Mouse (Mus musculus) gastrocnemius, postnatal 10 days (tissue): ENCODE measurements around the gene Abhd8. TPM values are rescaled to one million over a fixed set of nuclear protein-coding genes. Genes with fewer than 3 reads are reported as not detected.
"Not testable (repeated sequence)": the region's sequence is repeated elsewhere in the genome, so short reads cannot be mapped to it uniquely, and the experiment has no call there.

Source experiments
- DNase-seq: peaks from one replicate; pipeline ENCODE4 v3.0.0; 2021; ENCODE audit warnings: mixed read lengths
- total RNA-seq, 2 experiments: library from RNA; stranded (reverse); gene quantifications; 2 replicates each; pipeline ENCODE4 v1.2.3; 2021

Gene Abhd8
- total RNA-seq, 2 experiments from 2014 or later = 36.1 to 38.9 TPM

DNA sequence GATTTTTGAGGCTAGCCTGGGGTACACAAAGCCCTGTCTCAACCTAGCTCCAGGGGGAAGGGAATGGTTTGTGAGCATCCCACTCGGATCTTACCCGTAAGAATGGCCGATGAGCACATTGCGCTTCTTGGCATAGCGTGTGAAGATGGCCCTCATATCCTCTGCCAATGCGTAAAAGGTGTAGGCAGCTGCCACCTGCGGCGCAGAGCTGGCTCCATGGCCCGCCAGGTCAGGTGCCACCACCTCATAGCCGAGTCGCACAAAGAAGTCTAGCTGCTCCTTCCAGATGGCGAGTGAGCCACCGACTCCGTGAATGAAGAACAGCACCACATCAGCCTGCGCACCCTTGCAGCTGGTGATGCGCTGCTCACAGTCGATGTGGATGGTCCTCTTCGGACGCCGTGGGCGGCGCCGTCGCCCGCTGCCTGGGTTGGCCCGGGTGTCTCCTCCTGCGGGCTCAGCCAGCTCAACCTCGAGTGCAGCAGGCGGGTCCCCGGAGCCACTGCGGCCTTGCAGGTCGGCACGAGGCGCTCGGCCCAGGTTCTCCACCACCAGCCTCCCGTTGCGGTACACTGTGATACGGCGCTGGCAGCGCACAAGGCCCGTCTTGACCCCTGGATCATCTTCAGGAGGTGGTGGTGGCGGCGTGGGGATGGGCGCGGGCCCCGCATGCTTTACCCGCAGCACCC is 2.2 kb downstream of the Abhd8 start:
- DNase-seq = no peak

DNA sequence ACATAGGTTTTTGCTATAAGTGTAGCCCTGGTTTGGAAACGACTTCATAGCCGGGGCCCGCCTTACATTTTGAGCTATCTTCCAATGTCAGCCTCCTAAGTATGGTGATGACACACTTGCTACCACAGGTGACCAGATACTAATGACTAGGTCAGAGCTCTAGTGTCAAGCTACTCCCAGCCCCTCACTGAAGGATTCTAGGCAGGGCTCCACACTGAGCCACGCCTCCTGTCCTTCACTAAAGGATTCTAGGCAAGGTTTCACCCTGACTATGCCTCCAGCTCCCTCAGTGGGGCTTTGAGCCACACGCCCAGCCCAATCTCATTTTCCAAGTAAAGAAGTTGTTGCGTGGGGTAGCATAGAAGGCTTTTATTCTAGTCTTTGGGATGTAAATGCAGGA is 2.7 kb downstream of the Abhd8 start:
- DNase-seq = no peak

DNA sequence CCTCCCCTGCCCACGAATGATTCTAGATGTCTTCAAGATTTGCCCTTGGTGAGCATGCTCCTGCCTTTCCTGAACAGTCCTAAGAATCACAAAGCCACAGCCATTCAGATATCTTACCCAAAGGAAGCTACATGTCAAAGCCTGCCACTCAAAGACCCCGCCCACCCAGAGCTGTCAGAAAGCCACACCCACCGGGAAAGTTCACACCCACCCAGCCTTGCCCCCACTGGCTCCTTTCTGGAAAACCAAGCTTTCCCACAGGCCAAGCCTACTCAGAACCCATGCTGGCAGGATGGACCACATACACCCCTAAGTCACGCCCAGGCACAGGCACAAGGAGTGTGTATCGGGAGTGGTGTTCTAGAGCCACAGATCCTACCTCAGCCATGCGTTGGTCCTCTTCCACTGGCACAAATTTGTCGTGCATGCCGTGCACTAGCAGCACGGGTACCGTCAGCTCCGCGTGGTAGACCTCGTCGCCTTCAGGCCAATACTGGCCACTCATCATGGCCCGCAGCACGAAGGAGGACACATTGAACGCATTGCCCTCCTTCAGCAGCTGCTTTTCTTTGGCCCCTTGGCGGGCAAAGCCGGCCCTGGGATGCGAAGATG is 5.7 kb downstream of the Abhd8 start:
- DNase-seq = no peak

DNA sequence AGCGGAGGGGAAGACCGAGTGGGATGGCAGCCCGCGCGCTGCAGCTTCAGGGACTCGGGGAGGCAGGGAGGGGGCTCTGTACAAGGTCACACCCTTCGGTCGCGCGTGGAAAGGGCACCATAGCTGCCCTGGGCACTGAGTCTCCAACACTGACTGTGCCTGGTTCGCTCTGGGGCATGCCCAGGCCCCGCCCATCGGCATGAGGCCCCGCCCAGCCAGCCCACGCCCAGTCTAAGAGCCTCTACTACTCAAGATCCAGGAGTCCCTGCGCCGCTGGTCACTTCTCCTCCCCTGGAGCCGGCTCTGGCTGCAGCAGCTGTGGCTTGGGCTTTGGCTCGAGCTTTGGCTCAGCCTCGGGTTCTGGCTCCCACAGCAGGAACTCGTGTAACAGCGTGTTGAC is 6.5 kb downstream of the Abhd8 start:
- DNase-seq = no peak

DNA sequence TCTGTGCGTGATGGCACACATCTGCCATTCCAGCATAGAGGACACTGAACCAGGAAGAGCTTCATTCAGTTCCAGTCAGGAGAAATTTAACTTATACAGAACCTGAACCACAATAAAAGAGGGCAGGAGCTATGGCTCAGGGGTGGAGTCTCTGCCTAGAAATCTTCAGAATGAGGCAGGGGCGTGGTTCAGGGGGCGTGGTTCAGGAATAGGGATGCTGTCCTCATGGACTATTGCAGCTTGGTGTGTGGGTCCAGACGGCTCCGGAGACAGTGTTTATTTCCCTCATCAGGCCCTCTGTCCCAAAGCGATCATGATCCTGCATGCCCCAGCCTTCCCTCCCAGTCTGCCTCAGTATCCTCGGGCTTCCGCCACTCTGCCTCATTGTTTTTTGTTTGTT is 8.8 kb downstream of the Abhd8 start:
- DNase-seq = no peak

DNA sequence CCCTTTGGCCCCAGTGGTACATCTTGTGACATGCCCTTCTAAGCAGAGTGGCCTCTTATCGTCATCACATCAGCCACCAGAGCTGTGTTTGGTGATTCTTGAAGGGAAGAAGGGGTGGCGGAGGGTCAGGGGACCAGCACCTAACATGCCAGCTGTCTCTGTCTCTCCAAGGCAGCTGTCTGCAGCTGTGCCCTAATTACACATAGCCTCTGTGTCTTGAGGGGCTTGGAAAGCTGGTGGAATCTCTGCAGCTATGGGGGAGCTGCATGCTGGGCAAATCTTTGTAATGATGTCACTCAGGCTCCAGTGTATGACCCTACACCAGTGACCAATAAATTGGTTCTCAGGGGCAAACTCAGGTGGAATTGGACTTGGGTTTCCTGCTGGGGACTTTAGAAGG is 10.8 kb downstream of the Abhd8 start:
- DNase-seq = no peak

DNA sequence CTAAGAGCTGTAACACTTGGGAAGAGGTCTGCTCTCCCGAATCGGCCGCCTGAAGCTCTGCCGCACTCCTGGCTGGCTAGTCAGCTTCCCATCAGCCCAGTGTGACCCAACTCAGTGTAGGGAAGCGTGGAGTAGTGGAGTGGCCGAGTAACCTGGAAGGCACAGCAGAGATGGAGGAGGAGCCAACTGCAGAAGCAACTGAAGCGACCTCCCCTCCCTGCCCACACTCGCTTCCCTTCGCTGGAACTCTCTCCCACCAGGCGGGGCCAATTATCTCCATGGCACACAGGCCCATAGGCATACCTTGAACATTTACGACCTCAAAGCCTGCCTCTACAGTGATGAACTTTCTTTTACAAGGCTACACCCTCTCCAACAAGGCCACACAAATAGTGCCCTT is 11.7 kb downstream of the Abhd8 start:
- DNase-seq = no peak

DNA sequence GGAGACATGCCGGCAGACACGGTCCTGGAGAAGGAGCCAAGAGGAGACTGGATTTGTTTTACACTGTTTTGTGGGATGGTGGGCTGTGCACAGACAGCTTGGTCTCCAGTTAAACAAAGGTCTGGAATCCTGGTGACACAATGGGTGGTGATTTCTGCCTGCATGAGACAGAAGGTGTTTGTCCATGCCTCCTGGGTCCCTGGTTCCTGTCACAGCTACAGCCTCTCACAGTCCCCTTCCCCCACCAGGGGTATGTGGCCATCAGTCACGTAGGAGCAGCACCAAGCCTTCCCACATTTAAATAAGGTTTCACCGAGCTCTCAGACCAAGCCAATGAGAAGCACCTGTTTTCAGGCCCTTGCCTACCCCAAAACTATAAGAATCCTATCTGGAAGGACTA is 12.1 kb downstream of the Abhd8 start:
- DNase-seq = no peak

DNA sequence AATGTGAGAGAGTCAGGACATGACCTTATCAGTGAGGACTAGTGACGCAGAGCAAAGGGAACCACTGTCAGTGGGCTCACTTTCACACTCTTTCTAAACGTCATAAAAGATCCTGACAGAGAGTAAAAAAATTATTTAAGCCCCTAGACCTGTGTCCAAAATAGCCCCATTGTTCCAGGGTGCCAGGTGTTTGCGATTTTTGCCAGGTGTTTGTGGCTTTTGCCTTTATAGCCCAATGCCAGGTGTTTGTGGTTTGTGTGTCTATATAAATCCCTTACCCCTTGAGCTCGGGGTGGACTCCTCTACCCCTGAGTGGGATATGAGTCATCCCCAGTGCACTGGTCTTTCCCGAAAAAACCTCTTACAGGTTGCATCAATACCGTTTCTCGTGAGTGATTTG is 18.4 kb downstream of the Abhd8 start:
- DNase-seq = no peak

DNA sequence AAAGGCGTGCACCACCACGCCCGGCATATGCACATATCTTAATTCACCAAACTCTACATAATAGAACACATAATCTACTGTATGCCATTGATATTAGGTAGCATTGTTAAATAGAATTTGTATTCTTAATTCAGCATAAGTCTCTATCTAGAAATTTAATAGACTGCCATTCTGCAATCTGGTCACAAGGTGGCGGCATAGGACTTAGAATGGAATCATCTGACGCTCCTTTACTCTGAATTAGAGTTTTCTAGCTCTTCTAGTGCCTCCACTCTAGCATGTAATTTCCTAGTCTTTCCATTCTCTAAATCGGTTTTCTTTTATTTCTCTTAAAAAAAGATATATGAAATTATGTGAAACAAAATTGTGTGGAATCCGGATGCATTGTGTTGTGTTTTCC is 22.1 kb downstream of the Abhd8 start:
- peak; percentile 47 for DNase-seq

DNA sequence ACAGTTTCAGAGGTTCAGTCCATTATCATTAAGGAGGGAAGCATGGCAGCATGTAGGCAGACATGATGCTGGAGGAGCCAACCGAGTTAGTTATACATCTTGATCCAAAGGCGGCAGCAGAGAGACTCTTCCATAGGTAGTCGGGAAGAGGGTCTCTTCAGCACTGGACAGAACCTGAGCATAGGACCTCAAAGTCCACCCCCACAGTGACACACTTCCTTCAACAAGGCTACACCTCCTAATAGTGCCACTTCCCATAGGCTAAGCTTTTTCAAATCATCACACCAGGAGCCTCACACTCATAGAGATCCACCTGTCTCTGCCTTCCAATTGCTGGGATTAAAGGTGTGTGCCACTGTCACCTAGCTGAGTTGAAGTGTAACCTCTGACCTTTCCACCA is 26.4 kb downstream of the Abhd8 start:
- no peak for DNase-seq

DNA sequence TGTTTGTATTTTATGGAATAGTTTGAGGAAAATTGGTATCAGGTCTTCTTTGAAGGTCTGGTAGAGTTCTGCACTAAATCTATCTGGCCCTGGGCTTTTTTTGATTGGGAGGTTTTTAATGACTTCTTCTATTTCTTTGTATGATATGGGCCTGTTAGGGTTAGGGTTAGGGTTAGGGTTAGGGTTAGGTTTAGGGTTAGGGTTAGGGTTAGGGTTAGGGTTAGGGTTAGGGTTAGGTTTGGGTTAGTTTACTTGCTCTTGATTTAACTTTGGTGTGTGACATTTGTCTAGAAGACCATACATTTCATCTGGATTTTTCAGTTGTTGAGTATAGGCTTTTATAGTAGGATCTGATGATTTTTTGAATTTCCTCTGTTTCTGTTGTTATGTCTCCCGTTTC is 30.5 kb downstream of the Abhd8 start:
- not testable (repeated sequence) for DNase-seq

DNA sequence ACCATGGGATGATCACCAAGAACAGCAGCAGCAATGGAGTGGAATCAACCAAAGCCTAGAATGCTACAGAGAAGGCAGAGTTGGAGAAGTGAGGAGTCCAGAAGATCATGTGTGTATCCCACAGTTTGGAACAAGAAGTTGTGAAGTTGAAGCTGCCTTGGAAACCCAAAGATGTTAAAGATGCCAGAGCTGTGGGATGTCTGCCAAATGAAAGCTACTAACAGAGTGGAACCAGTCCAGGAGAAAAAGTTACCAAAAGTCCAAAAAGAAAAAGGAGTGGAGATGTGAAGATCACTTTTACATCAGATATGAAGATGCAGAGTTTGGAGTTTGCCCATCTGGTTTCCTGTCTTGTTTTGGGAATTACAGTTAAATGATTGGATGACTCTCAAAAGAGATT is 41.3 kb downstream of the Abhd8 start:
- no peak for DNase-seq

DNA sequence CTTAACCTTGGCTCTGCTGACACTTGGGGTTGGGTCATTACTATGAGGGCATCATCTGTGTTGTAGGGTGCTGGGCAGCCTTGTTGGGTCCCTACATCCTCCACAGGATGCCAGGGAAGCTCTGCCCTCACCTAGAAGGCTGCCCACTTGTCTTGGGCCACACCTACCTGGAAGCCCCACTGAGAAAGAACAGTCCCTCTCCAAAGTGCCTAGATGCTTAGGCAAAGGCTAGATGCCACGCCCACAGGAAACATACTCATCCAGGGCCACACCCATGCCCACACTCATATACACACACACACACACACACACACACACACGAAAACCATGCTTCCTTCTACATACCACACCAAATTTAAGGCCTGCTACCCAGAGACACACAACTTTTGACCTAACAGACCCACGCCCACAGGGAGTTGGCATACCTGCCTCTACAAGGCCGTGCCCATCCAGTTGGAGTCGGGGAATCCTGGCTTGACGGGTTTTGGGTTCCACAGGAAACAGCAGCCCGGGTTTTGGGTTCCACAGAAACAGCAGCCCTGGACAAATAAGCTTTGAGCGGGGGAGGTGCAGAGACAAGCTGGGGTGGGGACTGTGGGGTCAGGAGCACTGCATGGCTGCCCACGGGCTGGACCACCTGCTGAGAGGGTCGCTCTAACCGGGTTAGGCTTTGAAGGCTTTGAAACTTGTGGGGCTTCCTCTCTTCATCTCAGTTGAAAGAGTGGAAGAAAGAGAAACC is 51.8 kb downstream of the Abhd8 start:
- DNase-seq = no peak

DNA sequence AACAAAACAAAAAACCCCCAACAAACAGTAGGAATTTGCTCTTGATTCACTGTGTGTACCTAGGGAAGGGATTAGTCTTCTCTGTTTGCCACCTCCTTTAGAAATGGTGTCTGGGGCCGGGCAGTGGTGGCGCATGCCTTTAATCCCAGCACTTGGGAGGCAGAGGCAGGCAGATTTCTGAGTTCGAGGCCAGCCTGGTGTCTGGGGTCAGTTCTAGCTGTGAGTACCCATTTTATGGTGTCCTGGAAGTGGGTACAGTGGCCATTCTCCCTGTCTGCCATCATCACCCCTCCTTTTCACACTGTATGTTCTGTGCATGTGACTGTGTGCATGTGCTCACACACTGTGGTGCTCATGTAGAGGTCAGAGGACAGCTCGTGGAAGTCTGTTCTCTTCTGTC is 55.2 kb downstream of the Abhd8 start:
- DNase-seq = no peak

DNA sequence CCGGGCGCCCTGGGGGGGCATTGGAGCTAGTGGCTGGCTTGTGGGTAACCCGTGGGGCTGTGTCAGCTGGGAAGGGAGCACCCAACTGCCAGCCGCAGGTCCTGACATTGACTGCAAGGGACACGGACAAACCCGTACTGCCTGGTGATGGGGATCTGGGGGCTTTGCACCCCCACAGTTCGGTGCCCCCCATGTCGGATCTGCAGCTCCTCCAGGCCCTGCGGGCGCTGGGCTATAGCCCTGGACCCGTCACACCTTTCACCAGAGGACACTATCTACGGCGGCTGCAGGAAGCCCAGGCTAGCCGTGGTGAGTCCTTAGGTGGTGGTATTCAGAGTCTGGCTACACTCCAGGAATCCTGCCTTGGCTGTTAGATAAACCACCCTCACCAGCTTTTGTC is 56.0 kb downstream of the Abhd8 start:
- DNase-seq = no peak

Other genes with a start within 250 kb of the Abhd8 start
- 10 to 100 TPM; 17.6 to 25.9 TPM for gene Myo9b, start 190.9 kb downstream of the Abhd8 start, total RNA-seq
- 10 to 100 TPM; 10.0 to 10.3 TPM for gene Haus8, start 190.7 kb downstream of the Abhd8 start, total RNA-seq
- 100 to 1,000 TPM; 124 to 132 TPM for gene Use1, start 96.8 kb downstream of the Abhd8 start, total RNA-seq
- gene Ocel1, start 92.4 kb downstream of the Abhd8 start, total RNA-seq = 1 to 10 TPM; 7.4 to 8.1 TPM
- gene Nr2f6, start 81.7 kb downstream of the Abhd8 start, total RNA-seq = 10 to 100 TPM; 23.2 to 29.7 TPM
- 10 to 100 TPM; 11.7 to 18.1 TPM for gene Ushbp1, start 67.9 kb downstream of the Abhd8 start, total RNA-seq
- gene Babam1, start 66.8 kb downstream of the Abhd8 start, total RNA-seq = 10 to 100 TPM; 68.5 to 70.4 TPM
- 1 to 10 TPM; 1.7 to 2.1 TPM for gene Ankle1, start 57.6 kb downstream of the Abhd8 start, total RNA-seq
- gene Mrpl34, start 1.3 kb upstream of the Abhd8 start, total RNA-seq = 10 to 100 TPM; 34.7 to 39.7 TPM
- gene Dda1, start 5.5 kb upstream of the Abhd8 start, total RNA-seq = 10 to 100 TPM; 34.8 to 35.8 TPM
- 10 to 100 TPM; 16.6 to 20.1 TPM for gene Ano8, start 22.3 kb upstream of the Abhd8 start, total RNA-seq
- 10 to 100 TPM in 1 of 2 experiments, 1 to 10 TPM in 1; 8.8 to 12.4 TPM for gene Gtpbp3, start 24.4 kb upstream of the Abhd8 start, total RNA-seq
- 10 to 100 TPM; 10.7 to 14.2 TPM for gene Plvap, start 48.1 kb upstream of the Abhd8 start, total RNA-seq
- gene Ccdc194, start 62.1 kb upstream of the Abhd8 start, total RNA-seq = 1 to 10 TPM in 1 of 2 experiments, under 1 TPM in 1; 0.21 to 2.5 TPM
- gene Bst2, start 73.8 kb upstream of the Abhd8 start, total RNA-seq = 10 to 100 TPM; 10.0 to 12.0 TPM
- 10 to 100 TPM; 21.8 to 25.5 TPM for gene Mvb12a, start 79.3 kb upstream of the Abhd8 start, total RNA-seq
- under 1 TPM in 1 of 2 experiments, not detected in 1; 0.14 TPM for gene Tmem221, start 95.2 kb upstream of the Abhd8 start, total RNA-seq
- gene Nxnl1, start 102.9 kb upstream of the Abhd8 start, total RNA-seq = under 1 TPM in 1 of 2 experiments, not detected in 1; 0.14 TPM
- 10 to 100 TPM; 39.7 to 41.1 TPM for gene Slc27a1, start 105.2 kb upstream of the Abhd8 start, total RNA-seq
- gene Pgls, start 128.5 kb upstream of the Abhd8 start, total RNA-seq = 10 to 100 TPM; 49.3 to 54.5 TPM
- 1 to 10 TPM in 1 of 2 experiments, under 1 TPM in 1; 0.40 to 3.3 TPM for gene Fam129c, start 134.0 kb upstream of the Abhd8 start, total RNA-seq
- 10 to 100 TPM; 43.3 to 56.1 TPM for gene Colgalt1, start 147.3 kb upstream of the Abhd8 start, total RNA-seq
- gene Unc13a, start 208.1 kb upstream of the Abhd8 start, total RNA-seq = under 1 TPM; 0.38 to 0.45 TPM
- 1 to 10 TPM; 3.9 to 5.8 TPM for gene Jak3, start 212.6 kb upstream of the Abhd8 start, total RNA-seq
- 1 to 10 TPM; 3.1 to 3.7 TPM for gene Insl3, start 225.6 kb upstream of the Abhd8 start, total RNA-seq
- 1 to 10 TPM; 4.7 to 5.2 TPM for gene B3gnt3, start 238.1 kb upstream of the Abhd8 start, total RNA-seq